Mouse (Mus musculus) testis, postnatal 10 days (tissue): ENCODE data around the gene Atp13a5.

ENCODE experiments used
- DNase-seq: peaks from one replicate; pipeline ENCODE4 v3.0.0; 2021; ENCODE audit warnings: low spot score

The Atp13a5 gene

GRCm38 (mm10) chr16:29204875-29205274, 173.7 kb downstream of the Atp13a5 start:
- no peak for DNase-seq

- no peak for DNase-seq
Measured at GRCm38 (mm10) chr16:29201146-29201545, 177.4 kb downstream of the Atp13a5 start.

DNA sequence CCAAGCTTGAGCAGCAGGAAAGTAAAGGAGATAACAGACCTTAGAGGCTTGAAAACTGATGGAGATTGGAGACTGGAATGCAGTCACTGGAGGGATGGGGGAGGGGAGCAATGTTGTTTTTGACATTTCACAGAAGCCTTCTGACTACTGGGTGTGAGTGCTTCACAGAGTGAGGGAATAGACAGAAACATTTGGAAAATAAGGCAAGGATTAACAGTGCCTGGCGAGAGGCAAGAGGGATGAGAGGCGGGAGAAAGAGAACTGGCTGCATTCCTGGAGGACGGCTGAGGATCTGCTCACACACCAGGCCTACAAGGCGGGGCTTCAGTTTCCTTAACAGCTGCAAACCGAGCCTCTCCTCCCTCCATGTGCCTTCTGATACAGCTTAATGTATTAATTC, 180.1 kb downstream of the Atp13a5 start:
- no peak for DNase-seq

GRCm38 (mm10) chr16:29195156-29195555, 183.4 kb downstream of the Atp13a5 start:
- DNase-seq, result no peak

DNA sequence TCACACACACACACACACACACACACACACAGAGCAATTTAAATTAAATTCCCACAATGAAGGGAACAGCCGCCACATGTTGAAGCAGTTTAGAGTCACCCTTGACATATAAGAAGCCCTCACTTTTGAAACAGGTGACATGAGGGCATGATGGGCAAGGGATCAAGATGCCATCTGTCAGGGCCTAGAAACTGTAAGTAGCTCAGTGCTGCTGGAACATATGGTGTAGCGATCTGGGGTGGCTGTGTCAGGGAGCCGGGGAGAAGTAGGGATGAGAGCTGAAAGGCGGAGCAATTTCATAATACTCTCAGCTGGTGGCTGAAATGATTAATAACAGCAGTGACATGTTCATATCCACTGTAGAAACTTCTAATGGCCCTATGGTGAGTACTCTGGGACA, 184.6 kb downstream of the Atp13a5 start:
- no peak for DNase-seq

DNA sequence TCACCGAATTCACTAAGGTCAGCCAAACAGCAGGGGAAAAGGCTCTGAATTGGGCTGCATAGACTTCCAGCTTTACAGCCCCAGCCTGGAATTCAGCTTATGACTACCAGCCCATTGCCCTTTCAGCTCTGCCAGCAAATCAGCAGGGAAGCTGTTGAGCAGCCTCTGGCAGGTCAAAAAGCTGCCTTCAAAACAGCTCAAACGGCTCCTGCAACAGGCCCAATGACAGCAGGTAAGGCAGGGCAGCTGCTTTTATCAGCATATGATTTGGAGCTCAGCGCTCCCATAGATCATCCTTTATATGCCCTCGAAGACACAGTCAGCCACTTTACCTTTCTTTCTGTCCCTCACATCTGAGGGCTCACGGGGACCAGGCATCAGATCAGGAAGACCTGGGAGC, 185.6 kb downstream of the Atp13a5 start:
- no peak for DNase-seq
